Mouse (Mus musculus) brain, adult 2 months (tissue): Measurements from ENCODE around the gene Zfp507.

Experiments used
- DNase-seq: peaks from one replicate; pipeline ENCODE4 v3.0.0; 2011; ENCODE audit warnings: low read depth, low spot score

The Zfp507 gene

GRCm38 (mm10) chr7:35802906-35803595, at the start of gene Zfp507:
Gene Zfp507 (minus strand): TSS chr7:35803003.
- peak; percentile 92 for DNase-seq

GRCm38 (mm10) chr7:35850426-35850825, 47.6 kb upstream of the Zfp507 start:
- DNase-seq, result peak; percentile 54

DNA sequence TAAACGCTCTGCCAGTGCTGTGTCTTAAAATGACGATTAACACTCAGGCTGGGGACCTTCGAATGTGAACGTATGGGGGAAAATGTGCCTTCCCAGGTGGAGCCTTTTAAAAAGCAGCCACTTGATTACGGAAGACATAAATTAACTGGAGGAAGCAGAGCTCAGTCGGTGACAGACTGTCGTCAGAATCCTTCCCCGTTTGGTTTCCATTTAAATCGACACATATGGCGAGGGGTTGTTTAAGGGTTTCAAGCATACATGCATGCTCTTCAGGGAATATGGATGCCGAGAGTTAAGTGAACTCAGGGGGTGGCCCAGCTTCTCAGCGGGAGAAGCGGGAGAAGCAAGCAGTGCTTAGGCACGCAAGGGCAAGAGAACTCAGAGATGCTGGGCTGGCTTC, 45.7 kb upstream of the Zfp507 start:
- DNase-seq, result no peak

- no peak for DNase-seq
Observed at GRCm38 (mm10) chr7:35840504-35840903, 37.7 kb upstream of the Zfp507 start.

DNA sequence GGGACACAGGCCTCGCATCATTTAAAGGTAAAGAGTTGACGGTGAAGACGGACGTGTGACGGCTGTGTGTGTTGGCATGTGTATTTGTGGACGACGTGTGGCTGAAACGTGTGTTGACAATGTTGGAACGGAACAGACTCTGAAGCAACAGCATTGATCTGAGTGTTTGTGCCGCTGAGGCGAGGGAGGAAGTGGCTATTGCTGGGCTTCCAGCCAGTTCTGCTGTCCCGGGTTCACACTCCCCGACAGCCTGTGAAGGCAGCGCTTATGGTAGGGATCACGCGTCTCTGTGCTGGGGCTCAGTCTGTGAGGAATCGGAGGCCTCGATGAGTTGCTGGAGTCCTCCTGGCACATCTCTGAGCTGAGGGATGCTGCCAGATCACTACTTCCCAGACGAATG, 34.0 kb upstream of the Zfp507 start:
- peak; percentile 45 for DNase-seq

- no peak for DNase-seq
Observed at GRCm38 (mm10) chr7:35836415-35836814, 33.6 kb upstream of the Zfp507 start.

GRCm38 (mm10) chr7:35830119-35830518, 27.3 kb upstream of the Zfp507 start:
- no peak for DNase-seq

DNA sequence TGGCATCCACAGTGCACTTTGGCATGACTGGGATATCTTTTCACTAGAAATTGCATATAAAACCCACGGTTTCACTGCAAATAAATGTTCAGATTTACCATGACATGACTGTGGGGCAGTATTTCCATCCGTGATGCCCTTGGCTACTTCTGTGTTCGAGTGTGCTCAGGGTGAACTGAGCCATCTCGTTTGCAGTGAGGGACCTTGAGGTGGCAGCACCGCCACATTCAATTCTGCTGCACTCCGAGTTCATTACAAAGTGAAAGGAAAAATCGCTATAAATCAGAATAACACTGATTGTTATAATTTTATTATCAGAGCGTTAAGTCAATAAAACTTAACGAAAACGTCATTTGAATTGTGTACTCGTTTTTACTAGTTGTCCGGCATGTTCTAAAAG, 21.1 kb upstream of the Zfp507 start:
- DNase-seq, result peak; percentile 64

- DNase-seq, result peak; percentile 19
Observed at GRCm38 (mm10) chr7:35822320-35822719, 19.5 kb upstream of the Zfp507 start.

DNA sequence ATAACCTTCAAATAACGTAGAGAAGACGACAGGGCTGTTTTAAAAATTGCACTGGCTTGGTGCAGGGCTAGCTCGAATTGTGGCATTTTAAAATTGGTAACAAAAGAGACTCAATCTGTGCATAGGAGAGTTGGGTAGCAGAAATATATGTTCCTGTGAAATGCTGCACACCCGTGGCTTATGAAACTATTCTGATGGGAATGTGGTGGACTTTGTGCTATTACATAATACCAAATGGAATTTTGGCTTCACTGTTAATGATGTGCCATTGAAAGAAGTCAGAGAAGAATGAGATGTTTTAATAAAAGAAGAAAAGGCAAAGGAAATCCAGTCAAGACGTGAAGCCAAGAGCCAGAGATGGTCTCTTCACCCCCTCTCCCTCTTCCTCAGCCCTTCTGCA, 18.6 kb upstream of the Zfp507 start:
- DNase-seq, result peak; percentile 16

- DNase-seq, result no peak
Observed at GRCm38 (mm10) chr7:35819486-35819885, 16.7 kb upstream of the Zfp507 start.

- DNase-seq, result no peak
Observed at GRCm38 (mm10) chr7:35814759-35815551, 12.2 kb upstream of the Zfp507 start.

DNA sequence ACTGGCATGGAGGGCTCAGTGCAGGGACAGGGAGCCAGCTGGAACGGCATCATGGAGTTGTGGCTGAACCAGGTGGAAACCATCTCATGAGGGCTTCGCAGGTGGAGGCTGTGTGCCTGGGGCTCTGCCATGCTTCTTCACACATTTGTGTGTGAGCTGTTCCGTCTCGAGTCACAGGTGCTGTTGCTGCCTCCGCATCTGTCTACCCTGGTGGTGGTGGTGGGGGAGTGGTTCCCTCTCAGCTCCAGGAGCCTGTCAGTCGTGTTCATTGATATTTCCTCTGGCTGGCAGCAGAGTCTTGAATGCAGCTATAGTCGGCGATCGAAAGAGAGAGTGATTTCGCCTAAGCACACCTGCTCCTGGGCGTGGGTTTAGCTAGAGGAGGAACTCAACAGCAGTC, 10.5 kb upstream of the Zfp507 start:
- peak; percentile 75 for DNase-seq

DNA sequence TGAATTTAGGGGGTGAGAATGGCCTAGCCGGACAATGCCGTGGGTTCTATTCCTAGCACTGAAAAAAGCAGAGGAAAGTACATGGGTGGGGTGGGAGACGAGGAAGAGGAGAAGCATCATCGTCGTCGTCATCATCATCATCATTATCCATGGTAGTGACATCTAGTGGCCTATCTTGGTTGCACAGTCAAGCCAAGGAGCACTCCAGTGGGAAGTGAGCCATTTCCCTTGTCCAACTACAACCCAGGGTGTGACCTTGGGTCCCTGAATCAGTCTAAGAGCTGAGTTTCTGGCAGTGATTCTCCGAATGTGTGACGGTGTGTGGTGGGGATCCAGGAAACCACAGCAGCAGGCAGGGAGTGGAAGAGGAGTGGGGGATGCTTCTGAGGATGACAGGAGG, 7.9 kb upstream of the Zfp507 start:
- DNase-seq, result peak; percentile 27

DNA sequence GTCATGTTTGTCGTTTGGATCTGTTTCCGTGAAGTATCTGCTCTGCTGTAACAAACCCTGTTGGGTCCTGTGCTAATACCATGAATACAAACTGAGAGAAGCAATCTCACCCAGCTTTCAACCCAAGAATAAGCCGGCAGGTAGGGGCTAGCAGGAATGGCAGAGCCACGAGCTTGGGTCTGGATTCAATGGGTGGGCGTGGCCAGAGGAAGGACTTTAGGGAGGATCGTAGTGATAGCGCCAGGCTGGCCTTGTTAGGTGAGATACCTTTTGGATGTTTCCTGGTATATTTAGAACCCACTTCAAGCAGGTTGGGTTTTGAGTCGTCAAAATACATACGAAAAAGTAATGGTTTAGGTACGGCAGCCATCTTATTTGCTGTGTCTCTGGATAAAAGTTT, 1.4 kb upstream of the Zfp507 start:
- DNase-seq, result no peak

DNA sequence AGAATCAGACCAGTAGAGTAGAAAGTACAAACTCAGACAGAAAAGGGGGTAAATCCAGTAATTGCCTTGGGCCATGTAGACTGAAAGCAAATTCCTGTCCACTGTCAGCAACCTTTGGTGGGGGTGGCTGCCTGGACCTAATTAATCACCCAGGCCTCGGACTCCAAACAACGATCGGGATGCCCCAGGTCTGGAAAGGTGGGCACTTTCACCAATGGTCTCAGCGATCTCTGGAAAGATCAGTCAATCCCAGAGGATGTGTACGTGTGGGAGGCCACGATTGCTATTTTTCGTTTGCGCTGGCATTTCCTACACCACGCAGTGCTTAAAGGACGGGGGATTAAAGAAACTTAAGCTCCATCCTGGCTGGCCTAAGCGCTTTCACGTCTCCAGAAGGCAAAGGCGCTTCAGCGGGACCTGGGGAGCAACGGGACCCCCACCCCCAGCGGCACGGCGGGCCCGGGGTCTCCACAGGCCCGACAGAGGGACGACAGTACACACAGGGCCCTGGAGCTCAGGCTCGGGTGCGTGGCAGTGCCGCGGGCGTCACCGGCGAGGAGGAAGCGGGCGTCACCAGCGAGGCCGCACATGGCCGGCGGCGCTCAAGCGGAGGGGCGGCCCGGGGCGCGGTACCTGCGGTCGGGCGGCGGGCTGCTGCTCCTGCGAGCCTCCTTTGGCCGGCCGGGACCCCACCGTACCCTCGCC, 450 bp downstream of the Zfp507 start:
- DNase-seq, result peak; percentile 47

DNA sequence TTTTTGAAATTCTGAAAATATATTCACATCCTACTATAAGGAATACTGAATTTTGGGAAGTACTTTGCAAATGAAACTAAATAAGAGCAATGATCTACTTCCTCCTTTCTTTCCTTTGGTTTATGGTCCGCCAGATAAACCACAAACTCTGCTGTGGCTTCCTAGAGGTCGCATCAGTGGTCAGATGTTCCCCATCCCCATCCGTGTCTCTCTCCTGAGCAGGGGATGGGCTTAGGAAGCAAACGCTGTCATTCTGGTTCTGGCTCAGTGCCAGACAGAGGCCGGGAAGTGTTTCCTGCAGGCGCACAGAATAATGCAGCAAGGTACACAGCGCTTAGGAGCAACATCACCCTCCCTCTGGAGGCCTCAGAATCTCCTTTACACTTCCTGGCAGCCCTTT, 6.7 kb downstream of the Zfp507 start:
- no peak for DNase-seq

- no peak for DNase-seq
Observed at GRCm38 (mm10) chr7:35794145-35794664, 8.6 kb downstream of the Zfp507 start.

- DNase-seq, result peak; percentile 78
Observed at GRCm38 (mm10) chr7:35792150-35792848, 10.5 kb downstream of the Zfp507 start.

GRCm38 (mm10) chr7:35790926-35791325, 11.9 kb downstream of the Zfp507 start:
- DNase-seq, result no peak

DNA sequence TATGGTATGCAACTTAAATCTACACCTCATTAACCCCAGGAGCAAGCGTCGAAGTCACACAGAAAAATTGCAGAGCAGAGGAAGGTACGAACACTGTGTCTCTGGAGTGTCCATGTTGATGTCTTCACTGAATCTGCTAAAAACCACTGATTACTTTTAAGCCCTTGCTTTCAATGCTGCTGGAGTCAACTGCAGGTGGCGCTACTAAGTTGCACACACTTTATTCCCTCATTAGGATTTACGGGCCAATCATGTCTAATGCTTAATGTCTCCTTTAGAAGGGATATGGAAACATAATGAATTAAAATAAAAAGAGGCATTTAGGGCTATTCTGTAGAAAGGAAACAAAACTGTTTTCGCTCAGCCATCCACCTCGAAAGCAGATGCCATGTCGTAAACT, 12.6 kb downstream of the Zfp507 start:
- peak; percentile 41 for DNase-seq

DNA sequence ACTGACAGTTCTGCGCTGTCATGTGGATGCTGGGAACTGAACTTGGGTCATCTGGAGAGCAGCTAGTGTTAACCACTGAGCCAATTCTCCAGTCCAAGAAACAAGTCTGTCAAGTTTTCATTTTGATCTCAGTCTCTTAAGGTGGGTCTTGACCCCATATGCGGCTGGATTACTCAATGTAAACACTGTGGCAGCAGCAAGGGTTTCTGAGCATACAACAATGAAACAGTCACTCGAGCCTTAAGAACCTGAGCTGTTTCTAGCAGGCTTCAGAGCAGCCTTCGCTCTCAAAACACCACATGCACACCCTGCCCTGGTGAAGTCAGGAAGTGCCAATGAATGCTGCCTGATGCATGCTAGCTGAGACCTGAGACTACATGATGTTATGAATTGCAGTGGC, 17.2 kb downstream of the Zfp507 start:
- DNase-seq, result no peak
